Mouse (Mus musculus) liver, embryonic 14.5 days (tissue): ENCODE measurements around the gene Phf13. TPM values are rescaled to one million over a fixed set of nuclear protein-coding genes. Genes with fewer than 3 reads are reported as not detected.

Source experiments
- ATAC-seq: fragments of 200-750 bp; cut with Nextera tagmentation; 2 replicates; pipeline ENCODE4 v1.8.0; 2017; ENCODE audit warnings: moderate number of reproducible peaks, mild to moderate bottlenecking, moderate library complexity; ENCODE audit not compliant: insufficient read depth
- DNase-seq, 3 experiments: peaks; one replicate each; pipeline ENCODE4 v3.0.0-alpha.2; 2012 to 2013; ENCODE audit warnings: low read depth in 3 of 3, low spot score in 3 of 3
- H3K27ac ChIP-seq: fragments of 300-500 bp; sonication (generic); 2 replicates; pipeline ENCODE4 v1.5.1; 2014; ENCODE audit warnings: moderate library complexity, mild to moderate bottlenecking, control low read depth, inconsistent platforms
- H3K27me3 ChIP-seq: fragments of 300-500 bp; sonication (generic); 2 replicates; pipeline ENCODE4 v1.6.1; 2014; ENCODE audit warnings: mild to moderate bottlenecking, low read length, moderate library complexity; ENCODE audit not compliant: control insufficient read depth, insufficient read depth
- H3K36me3 ChIP-seq: fragments of 300-500 bp; sonication (generic); replicated peaks from 2 replicates; pipeline ENCODE4 v1.6.1; 2014; ENCODE audit warnings: low read depth; ENCODE audit not compliant: control insufficient read depth, insufficient read depth
- H3K4me1 ChIP-seq, 2 experiments: fragments of 200-500 bp in 1 of 2; fragments of 300-500 bp in 1 of 2; sonication (generic) in 1 of 2; replicated peaks; 2 replicates each; pipeline ENCODE4 v1.6.1; 2012 to 2014; ENCODE audit warnings: antibody characterized with exemption in 1 of 2, inconsistent platforms in 1 of 2, low read length in 1 of 2; ENCODE audit not compliant: control insufficient read depth in 2 of 2, insufficient read depth in 2 of 2
- H3K4me2 ChIP-seq: fragments of 300-500 bp; sonication (generic); 2 replicates; pipeline ENCODE4 v1.6.1; 2014; ENCODE audit warnings: low read depth, mild to moderate bottlenecking, control low read depth, moderate library complexity
- H3K4me3 ChIP-seq, 2 experiments: fragments of 200-500 bp in 1 of 2; fragments of 300-500 bp in 1 of 2; sonication (generic) in 1 of 2; 2 replicates each; pipeline ENCODE4 v1.5.1; 2012 to 2014; ENCODE audit warnings: low read depth in 2 of 2, low read length in 2 of 2, mild to moderate bottlenecking in 2 of 2, control low read depth in 1 of 2, inconsistent platforms in 1 of 2, moderate library complexity in 1 of 2; ENCODE audit not compliant: insufficient read depth in 1 of 2
- H3K9ac ChIP-seq: fragments of 300-500 bp; sonication (generic); replicated peaks from 2 replicates; pipeline ENCODE4 v1.6.1; 2014; ENCODE audit warnings: mild to moderate bottlenecking, control low read depth, moderate library complexity
- H3K9me3 ChIP-seq: fragments of 300-500 bp; sonication (generic); 2 replicates; pipeline ENCODE4 v1.6.1; 2016; ENCODE audit warnings: low read length, mixed read lengths; ENCODE audit not compliant: control insufficient read depth
- CTCF ChIP-seq: IDR thresholded peaks from 2 replicates; pipeline ENCODE4 v1.5.1; 2016; ENCODE audit warnings: antibody characterized with exemption, low read depth, control low read depth
- EP300 ChIP-seq: IDR thresholded peaks from 2 replicates; pipeline ENCODE4 v1.6.1; 2016; ENCODE audit warnings: antibody characterized with exemption, low read depth
- WGBS: fragments of 180-500 bp; shearing (Covaris S2); extraction: QIAGEN DNeasy Blood & Tissue Kit; methylation state at CpG from one replicate; pipeline ENCODE4 v1.1.7; 2014; ENCODE audit not compliant: insufficient replicate concordance; 5-methylcytosine and 5-hydroxymethylcytosine counted together
- polyA plus RNA-seq, 2 experiments: library from polyadenylated mRNA; depleted of rRNA in 1 of 2; stranded (reverse) in 1 of 2; unstranded in 1 of 2; fragments of >200 nt; fragmentation: Nextera tagmentation in 1 of 2; extraction: Ambion mirVana in 1 of 2; gene quantifications; 2 replicates each; pipeline versions ENCODE4 v1.2.1 to v1.2.3; 2012 to 2014

Gene Phf13
- polyA plus RNA-seq, 2 experiments = 2.9 to 3.7 TPM

GRCm38 (mm10) chr4:151948497-151949471 lies 47.3 kb downstream of the Phf13 start:
- Histone ChIP-seq H3K9ac (no peak overlapping the region), H3K4me3 (no peak overlapping the region), H3K27ac (no peak overlapping the region), H3K4me1 (peaks cover 0 to 18% of the 10 kb centered on the region in 2 experiments; a peak in 3 of 4 replicates), H3K9me3 (no peaks in the 10 kb centered on the region), H3K27me3 (no peaks in the 10 kb centered on the region), H3K4me2 (no peak overlapping the region), H3K36me3 (peaks cover 28% of the 10 kb centered on the region)
- DNase-seq (no peak), ATAC-seq (no peak)
- TF ChIP-seq EP300 (no peak), CTCF (no peak; the same call in 1 of the 2 replicates)
- 85% methylated on average over 14 of the region's 14 CpGs for WGBS

- ATAC-seq = no peak
- TF ChIP-seq CTCF (no peak), EP300 (no peak)
- DNase-seq = no peak
- no peaks in the 10 kb centered on the region for H3K9me3 ChIP-seq
- no peaks in the 10 kb centered on the region for H3K27me3 ChIP-seq
- peaks cover 5% of the 10 kb centered on the region; the same call in 1 of the 2 replicates for H3K36me3 ChIP-seq
- H3K4me2 ChIP-seq = no peak overlapping the region
- WGBS = 78% methylated on average over 11 of the region's 11 CpGs
- H3K4me1 ChIP-seq = peaks cover 0 to 18% of the 10 kb centered on the region in 2 experiments; a peak in 3 of 4 replicates
- no peak overlapping the region for H3K9ac ChIP-seq
- H3K27ac ChIP-seq = no peak overlapping the region
- H3K4me3 ChIP-seq = no peak overlapping the region
Observed at GRCm38 (mm10) chr4:151946211-151946610, 49.8 kb downstream of the Phf13 start.

Other genes with a start within 250 kb of the Phf13 start
- gene Camta1, start 134.4 kb downstream of the Phf13 start, polyA plus RNA-seq (2012; rRNA removed) = 4.8 and 7.3 TPM in 2 replicates
- gene Camta1, start 134.4 kb downstream of the Phf13 start, polyA plus RNA-seq (2014; fragmentation: Nextera tagmentation; extraction: Ambion mirVana) = 31.0 and 32.8 TPM in 2 replicates
- 32.9 and 34.4 TPM in 2 replicates for gene Dnajc11, start 62.6 kb downstream of the Phf13 start, polyA plus RNA-seq (2012; rRNA removed)
- 32.9 and 42.2 TPM in 2 replicates for gene Dnajc11, start 62.6 kb downstream of the Phf13 start, polyA plus RNA-seq (2014; fragmentation: Nextera tagmentation; extraction: Ambion mirVana)
- 4.8 and 5.0 TPM in 2 replicates for gene Thap3, start 7.3 kb downstream of the Phf13 start, polyA plus RNA-seq (2012; rRNA removed)
- gene Thap3, start 7.3 kb downstream of the Phf13 start, polyA plus RNA-seq (2014; fragmentation: Nextera tagmentation; extraction: Ambion mirVana) = 4.5 and 5.2 TPM in 2 replicates
- gene Klhl21, start 12.5 kb upstream of the Phf13 start, polyA plus RNA-seq (2012; rRNA removed) = 4.4 and 5.3 TPM in 2 replicates
- gene Klhl21, start 12.5 kb upstream of the Phf13 start, polyA plus RNA-seq (2014; fragmentation: Nextera tagmentation; extraction: Ambion mirVana) = 2.3 and 2.8 TPM in 2 replicates
- 8.2 and 10.7 TPM in 2 replicates for gene Zbtb48, start 31.4 kb upstream of the Phf13 start, polyA plus RNA-seq (2012; rRNA removed)
- gene Zbtb48, start 31.4 kb upstream of the Phf13 start, polyA plus RNA-seq (2014; fragmentation: Nextera tagmentation; extraction: Ambion mirVana) = 6.4 and 8.8 TPM in 2 replicates
- 0.03 and 0.06 TPM in 2 replicates for gene Tas1r1, start 42.3 kb upstream of the Phf13 start, polyA plus RNA-seq (2012; rRNA removed)
- gene Tas1r1, start 42.3 kb upstream of the Phf13 start, polyA plus RNA-seq (2014; fragmentation: Nextera tagmentation; extraction: Ambion mirVana) = not detected in 2 replicates
- 9.8 and 11.1 TPM in 2 replicates for gene Nol9, start 43.1 kb upstream of the Phf13 start, polyA plus RNA-seq (2012; rRNA removed)
- 11.5 and 16.3 TPM in 2 replicates for gene Nol9, start 43.1 kb upstream of the Phf13 start, polyA plus RNA-seq (2014; fragmentation: Nextera tagmentation; extraction: Ambion mirVana)
- 4.5 and 4.7 TPM in 2 replicates for gene Plekhg5, start 76.2 kb upstream of the Phf13 start, polyA plus RNA-seq (2012; rRNA removed)
- gene Plekhg5, start 76.2 kb upstream of the Phf13 start, polyA plus RNA-seq (2014; fragmentation: Nextera tagmentation; extraction: Ambion mirVana) = 2.6 and 4.8 TPM in 2 replicates
- 0.68 and 0.93 TPM in 2 replicates for gene Tnfrsf25, start 119.7 kb upstream of the Phf13 start, polyA plus RNA-seq (2012; rRNA removed)
- 0.15 and 0.16 TPM in 2 replicates for gene Tnfrsf25, start 119.7 kb upstream of the Phf13 start, polyA plus RNA-seq (2014; fragmentation: Nextera tagmentation; extraction: Ambion mirVana)
- 1.2 and 1.5 TPM in 2 replicates for gene Espn, start 156.1 kb upstream of the Phf13 start, polyA plus RNA-seq (2012; rRNA removed)
- 1.2 and 1.9 TPM in 2 replicates for gene Espn, start 156.1 kb upstream of the Phf13 start, polyA plus RNA-seq (2014; fragmentation: Nextera tagmentation; extraction: Ambion mirVana)
- 0.01 and 0.02 TPM in 2 replicates for gene Hes2, start 162.6 kb upstream of the Phf13 start, polyA plus RNA-seq (2012; rRNA removed)
- 0.05 TPM in 1 of 2 replicates, not detected in the other for gene Hes2, start 162.6 kb upstream of the Phf13 start, polyA plus RNA-seq (2014; fragmentation: Nextera tagmentation; extraction: Ambion mirVana)
- gene Acot7, start 181.9 kb upstream of the Phf13 start, polyA plus RNA-seq (2012; rRNA removed) = 10.8 and 12.5 TPM in 2 replicates
- 12.2 and 13.0 TPM in 2 replicates for gene Acot7, start 181.9 kb upstream of the Phf13 start, polyA plus RNA-seq (2014; fragmentation: Nextera tagmentation; extraction: Ambion mirVana)